Mouse (Mus musculus) embryo, embryonic 11 days (tissue): Measurements from ENCODE around the gene Serpinb6a.
A peak's percentile ranks its signal among the peaks of the same experiment; 100 is the strongest.

Experiments used
- DNase-seq: peaks from one replicate; pipeline ENCODE4 v3.0.0-alpha.2; 2015

The Serpinb6a gene

DNA sequence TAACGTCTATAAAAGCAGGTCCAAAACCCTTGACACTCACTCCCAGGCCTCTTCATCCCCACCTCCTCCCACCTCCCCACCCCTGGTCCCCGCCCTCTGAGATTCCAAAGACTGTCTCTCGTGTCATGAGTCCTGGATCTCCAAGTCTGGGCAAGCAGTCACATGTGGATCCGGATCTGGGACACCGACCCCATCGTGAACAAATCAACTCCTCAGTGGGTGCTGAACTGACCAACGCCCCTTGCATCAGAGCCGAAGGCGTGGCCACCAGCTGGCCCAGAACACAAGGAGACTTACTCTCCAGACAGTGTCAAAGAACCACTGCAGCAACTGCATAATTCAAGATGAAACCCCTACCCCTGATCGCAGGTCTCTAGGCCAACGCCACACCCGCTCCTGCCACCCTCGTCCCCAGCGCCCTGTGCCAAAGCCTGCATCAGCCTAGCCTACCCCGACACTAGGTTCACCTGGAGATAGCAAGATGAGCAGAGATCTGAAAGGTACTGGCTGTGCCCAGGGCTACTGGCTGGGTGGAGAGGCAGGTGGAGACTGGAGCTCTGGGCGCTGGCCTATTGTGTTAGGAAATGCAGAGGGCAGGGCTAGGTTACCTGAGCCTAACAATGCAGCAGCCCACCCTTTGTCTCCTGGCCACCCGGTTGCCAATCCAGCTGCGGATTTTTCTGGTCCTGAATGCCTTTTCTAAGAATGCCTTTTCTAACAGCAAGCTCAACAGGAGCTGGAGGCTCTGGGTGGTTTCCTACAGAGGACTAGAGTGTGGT lies 97.2 kb downstream of the Serpinb6a start, which contains the start of gene Serpinb6c:
Serpinb6c (minus strand) TSS at position 533 of the 779 bp plus-strand sequence.
- no peak for DNase-seq

DNA sequence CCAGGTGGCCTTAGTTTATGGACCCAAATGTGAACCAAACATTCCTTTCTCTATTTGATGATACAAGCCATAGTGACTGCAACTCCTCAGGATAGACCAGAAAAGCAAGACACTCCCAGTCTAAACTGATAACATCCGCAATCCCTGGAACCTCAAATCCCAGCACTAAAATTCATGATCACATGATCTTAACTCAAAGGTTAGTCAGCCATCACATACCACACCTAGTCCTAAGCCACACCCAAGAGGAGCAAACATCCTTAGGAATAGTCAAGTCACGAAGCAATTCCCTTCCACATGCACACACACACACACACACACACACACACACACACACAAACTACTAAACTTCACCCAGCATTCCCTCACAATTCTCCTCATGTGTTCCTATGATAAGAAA lies 99.3 kb downstream of the Serpinb6a start:
- DNase-seq, result no peak

DNA sequence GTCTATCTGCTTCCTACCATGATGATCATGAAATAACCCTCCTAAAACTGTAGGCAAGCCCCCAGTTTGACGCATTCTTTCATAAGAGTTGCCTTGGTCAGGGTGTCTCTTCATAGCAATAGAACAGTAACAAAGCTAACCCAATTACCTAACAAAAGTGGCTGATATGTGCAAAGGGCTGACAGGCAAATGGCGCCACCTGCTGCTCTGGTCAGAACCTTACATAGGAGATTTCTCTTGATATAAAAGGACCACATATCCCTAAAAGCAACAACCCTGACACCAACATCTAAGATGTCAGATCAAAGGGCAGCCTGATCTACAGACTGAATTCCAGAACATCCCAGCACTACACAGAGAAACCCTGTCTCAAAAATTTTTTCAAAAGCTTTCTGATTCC lies 108.4 kb downstream of the Serpinb6a start:
- peak; percentile 41 for DNase-seq
